In genomic region chr19:46961047-46961651, GRCm38 (mm10) we compare ENCODE assay signal across 8 mouse cellular contexts. TPM values are rescaled to one million over a fixed set of nuclear protein-coding genes. Genes with fewer than 3 reads are reported as not detected.
DNase-seq lines count a peak whose midpoint lies in the region; ATAC-seq and TF ChIP-seq lines count a peak whose summit lies in the region.

No protein-coding gene starts in this region.

- H3K9ac ChIP-seq in lung, embryonic 14.5 days, result peak overlapping the region; percentile 94
- H3K9ac ChIP-seq in intestine, embryonic 16.5 days (ENCODE audit: low read depth, low read length), result peak overlapping the region; percentile 92
- H3K9ac ChIP-seq in neural tube, embryonic 13.5 days, result peak overlapping the region; percentile 95

- TF ChIP-seq POLR2A in cortical plate, adult 2 months (IDR thresholded peaks at IDR 0.05; ENCODE audit: extremely low read depth, insufficient read depth, low read length), result no peak

- DNase-seq in lung, embryonic 14.5 days, result no peak
- DNase-seq in lung, postnatal 4 days, result no peak
- no peak for DNase-seq in urinary bladder, adult 2 months (ENCODE audit: low spot score)
- no peak for DNase-seq in lung, adult 18-20 months

- no peaks in the 10 kb centered on the region for H3K9me3 ChIP-seq in lung, embryonic 14.5 days (ENCODE audit: low read depth, low read length)
- no peaks in the 10 kb centered on the region for H3K9me3 ChIP-seq in intestine, embryonic 16.5 days (ENCODE audit: control insufficient read depth, low read length)
- no peaks in the 10 kb centered on the region for H3K9me3 ChIP-seq in neural tube, embryonic 13.5 days

- peak overlapping the region; percentile 71 for H3K4me2 ChIP-seq in lung, embryonic 14.5 days
- peak overlapping the region; percentile 70 for H3K4me2 ChIP-seq in intestine, embryonic 16.5 days (ENCODE audit: low read depth, low read length)
- peak overlapping the region; percentile 63 for H3K4me2 ChIP-seq in neural tube, embryonic 13.5 days

- peaks cover 15% of the 10 kb centered on the region; the same call in 1 of the 2 replicates for H3K4me1 ChIP-seq in lung, embryonic 14.5 days (ENCODE audit: insufficient read depth)
- peaks cover 7% of the 10 kb centered on the region; the same call in 1 of the 2 replicates for H3K4me1 ChIP-seq in cortical plate, adult 2 months (ENCODE audit: control insufficient read depth, insufficient read depth, low read length)
- peaks cover 13% of the 10 kb centered on the region for H3K4me1 ChIP-seq in intestine, embryonic 16.5 days (ENCODE audit: control insufficient read depth, insufficient read depth, low read length)
- peaks cover 43% of the 10 kb centered on the region for H3K4me1 ChIP-seq in neural tube, embryonic 13.5 days (replicated peaks)

- ATAC-seq in lung, embryonic 14.5 days (ENCODE audit: insufficient read depth), result no peak
- ATAC-seq in intestine, embryonic 16.5 days, result no peak
- ATAC-seq in neural tube, embryonic 13.5 days (ENCODE audit: low read depth), result peak; percentile 19; the same call in 1 of the 2 replicates
- no peak for ATAC-seq in monocyte, adult 5-6 weeks (replicated peaks; ENCODE audit: insufficient number of reproducible peaks, low FRiP score, low TSS enrichment, poor library complexity, severe bottlenecking)

- no peak for TF ChIP-seq CTCF in lung, embryonic 14.5 days (IDR thresholded peaks at IDR 0.05; ENCODE audit: low read depth)
- TF ChIP-seq CTCF in cortical plate, adult 2 months (IDR thresholded peaks at IDR 0.05; ENCODE audit: extremely low read depth, insufficient read depth, low read length), result no peak

- no peaks in the 10 kb centered on the region for H3K27me3 ChIP-seq in lung, embryonic 14.5 days (ENCODE audit: insufficient read depth, low read length)
- no peaks in the 10 kb centered on the region for H3K27me3 ChIP-seq in intestine, embryonic 16.5 days (replicated peaks; ENCODE audit: control insufficient read depth, insufficient read depth, low read length)
- H3K27me3 ChIP-seq in neural tube, embryonic 13.5 days, result no peaks in the 10 kb centered on the region

- 5% methylated on average over 22 of the region's 22 CpGs for WGBS in lung, embryonic 14.5 days
- WGBS in intestine, embryonic 16.5 days, result 4% methylated on average over 22 of the region's 22 CpGs
- 3% methylated on average over 22 of the region's 22 CpGs for WGBS in neural tube, embryonic 13.5 days

- peak overlapping the region; percentile 79 for H3K4me3 ChIP-seq in lung, embryonic 14.5 days (ENCODE audit: low read depth, low read length)
- H3K4me3 ChIP-seq in cortical plate, adult 2 months (ENCODE audit: insufficient read depth, low read length), result peak overlapping the region; percentile 62
- H3K4me3 ChIP-seq in intestine, embryonic 16.5 days (ENCODE audit: low read length), result peak overlapping the region; percentile 83
- peak overlapping the region; percentile 76 for H3K4me3 ChIP-seq in neural tube, embryonic 13.5 days

- H3K27ac ChIP-seq in lung, embryonic 14.5 days (ENCODE audit: low read depth), result peak overlapping the region; percentile 97
- H3K27ac ChIP-seq in cortical plate, adult 2 months (ENCODE audit: insufficient read depth, low read length), result peak overlapping the region; percentile 96
- peak overlapping the region; percentile 95 for H3K27ac ChIP-seq in intestine, embryonic 16.5 days (ENCODE audit: low read length)
- H3K27ac ChIP-seq in neural tube, embryonic 13.5 days (replicated peaks), result peak overlapping the region; percentile 100

- H3K36me3 ChIP-seq in lung, embryonic 14.5 days (ENCODE audit: insufficient read depth), result no peaks in the 10 kb centered on the region
- H3K36me3 ChIP-seq in intestine, embryonic 16.5 days (ENCODE audit: control insufficient read depth, insufficient read depth, low read length), result 0 out of 2 replicates have a peak, but pooled peaks cover 3% of the 10 kb centered on the region
- H3K36me3 ChIP-seq in neural tube, embryonic 13.5 days, result no peaks in the 10 kb centered on the region

RNA-seq across cellular contexts. Expression of gene Ina, which starts 53.3 kb away (rescaled TPM):
- 0.37 and 0.58 TPM in 2 replicates for polyA plus RNA-seq in lung, embryonic 14.5 days (2014; fragmentation: Nextera tagmentation; extraction: Ambion mirVana)
- 124 and 127 TPM in 2 replicates for polyA plus RNA-seq in cortical plate, adult 2 months (2012; rRNA removed)
- 5.6 and 7.9 TPM in 2 replicates for polyA plus RNA-seq in intestine, embryonic 16.5 days (2015; fragmentation: Nextera tagmentation; extraction: Ambion mirVana)
- polyA plus RNA-seq in neural tube, embryonic 13.5 days (2015; fragmentation: Nextera tagmentation; extraction: Ambion mirVana), result 680 and 687 TPM in 2 replicates
- total RNA-seq in monocyte, adult 5-6 weeks (2017), result not detected in 3 replicates
- polyA plus RNA-seq in urinary bladder, adult 2 months (2012; rRNA removed), result 0.03 and 0.10 TPM in 2 replicates

RNA-seq across cellular contexts. Expression of gene Nt5c2, which starts 53.8 kb away (rescaled TPM):
- polyA plus RNA-seq in lung, embryonic 14.5 days (2014; fragmentation: Nextera tagmentation; extraction: Ambion mirVana), result 69.5 and 81.2 TPM in 2 replicates
- 46.7 and 50.3 TPM in 2 replicates for polyA plus RNA-seq in cortical plate, adult 2 months (2012; rRNA removed)
- polyA plus RNA-seq in intestine, embryonic 16.5 days (2015; fragmentation: Nextera tagmentation; extraction: Ambion mirVana), result 37.6 and 45.3 TPM in 2 replicates
- polyA plus RNA-seq in neural tube, embryonic 13.5 days (2015; fragmentation: Nextera tagmentation; extraction: Ambion mirVana), result 81.7 and 85.0 TPM in 2 replicates
- 45.4 to 63.8 TPM (median 58.6 TPM) in 3 replicates for total RNA-seq in monocyte, adult 5-6 weeks (2017)
- 34.1 and 36.3 TPM in 2 replicates for polyA plus RNA-seq in urinary bladder, adult 2 months (2012; rRNA removed)

Comparison
In these comparisons a context has a peak if more than half of its experiments do, and no peak if none do; other contexts are left out.
1. RNA of gene Ina, which starts 53.3 kb away (polyA plus RNA-seq): 680 to 687 TPM in neural tube, embryonic 13.5 days and 124 to 127 TPM in cortical plate, adult 2 months; 5.6 to 7.9 TPM in intestine, embryonic 16.5 days, 0.37 to 0.58 TPM in lung, embryonic 14.5 days and 0.03 to 0.10 TPM in urinary bladder, adult 2 months; every median in the first group is over 10 times any median in the second.
2. Peak in every context shown above with its lines, with median percentiles within 50 percentile points of each other: H3K27ac ChIP-seq, H3K4me2 ChIP-seq, H3K4me3 ChIP-seq and H3K9ac ChIP-seq.